Mouse (Mus musculus) right cerebral cortex, postnatal 25 days (tissue): Measurements from ENCODE around the gene Kbtbd6.

Experiments used
- DNase-seq: peaks from one replicate; pipeline ENCODE4 v3.0.0; 2022

Kbtbd6 gene

GRCm38 (mm10) chr14:79482251-79482661 lies 30.6 kb downstream of the Kbtbd6 start:
- no peak for DNase-seq

- no peak for DNase-seq
Measured at GRCm38 (mm10) chr14:79482747-79483355, 31.2 kb downstream of the Kbtbd6 start.

GRCm38 (mm10) chr14:79483611-79484120 lies 32.0 kb downstream of the Kbtbd6 start:
- no peak for DNase-seq

- no peak for DNase-seq
Measured at GRCm38 (mm10) chr14:79486617-79486992, 35.0 kb downstream of the Kbtbd6 start.

- peak; percentile 35 for DNase-seq
Measured at GRCm38 (mm10) chr14:79486993-79487731, 35.5 kb downstream of the Kbtbd6 start.

- no peak for DNase-seq
Measured at GRCm38 (mm10) chr14:79488531-79488930, 36.9 kb downstream of the Kbtbd6 start.

GRCm38 (mm10) chr14:79489150-79489549 lies 37.5 kb downstream of the Kbtbd6 start:
- DNase-seq, result no peak

GRCm38 (mm10) chr14:79490246-79490645 lies 38.6 kb downstream of the Kbtbd6 start:
- DNase-seq, result no peak

GRCm38 (mm10) chr14:79494349-79494748 lies 42.7 kb downstream of the Kbtbd6 start:
- DNase-seq, result no peak

- DNase-seq, result no peak
Measured at GRCm38 (mm10) chr14:79499326-79499725, 47.7 kb downstream of the Kbtbd6 start.

- DNase-seq, result no peak
Measured at GRCm38 (mm10) chr14:79500756-79501155, 49.1 kb downstream of the Kbtbd6 start.

GRCm38 (mm10) chr14:79503371-79504075 lies 51.9 kb downstream of the Kbtbd6 start:
- DNase-seq, result no peak
